ENCODE assay signal across 8 mouse cellular contexts in genomic region chr1:90206684-90207083, GRCm38 (mm10). TPM values are rescaled to one million over a fixed set of nuclear protein-coding genes. Genes with fewer than 3 reads are reported as not detected.
DNase-seq lines count a peak whose midpoint lies in the region; ATAC-seq lines count a peak whose summit lies in the region.

No protein-coding gene starts in this region.

- peak; percentile 22 for DNase-seq in kidney, adult 9 months
- DNase-seq in kidney, adult 8-10 months: no peak
- DNase-seq in fat pad, adult 2 months (ENCODE audit: extremely low read depth, low read depth, low spot score): peak; percentile 87
- DNase-seq in embryo, embryonic 10 days (ENCODE audit: low spot score): no peak
- DNase-seq in thymus, postnatal 14 days: no peak
- DNase-seq in thymus, postnatal 36 days: no peak

- peak overlapping the region; percentile 21; the same call in 1 of the 2 replicates for H3K9ac ChIP-seq in hindbrain, embryonic 15.5 days
- peak overlapping the region; percentile 39 for H3K9ac ChIP-seq in midbrain, embryonic 16.5 days (ENCODE audit: low read depth, low read length)

- WGBS in hindbrain, embryonic 15.5 days: 30% methylated on average over 3 of the region's 3 CpGs
- 23% methylated on average over 3 of the region's 3 CpGs for WGBS in midbrain, embryonic 16.5 days

- ATAC-seq in hindbrain, embryonic 15.5 days (ENCODE audit: low FRiP score, low read depth): no peak
- no peak for ATAC-seq in midbrain, embryonic 16.5 days

- no peak overlapping the region for H3K27ac ChIP-seq in hindbrain, embryonic 15.5 days (replicated peaks)
- 0 out of 2 replicates have a peak overlapping the region, but pooled peaks have one; percentile 25 for H3K27ac ChIP-seq in midbrain, embryonic 16.5 days (ENCODE audit: low read length)

- peaks cover 74% of the 10 kb centered on the region for H3K4me1 ChIP-seq in hindbrain, embryonic 15.5 days (replicated peaks)
- peaks cover 31% of the 10 kb centered on the region for H3K4me1 ChIP-seq in midbrain, embryonic 16.5 days (ENCODE audit: control insufficient read depth, insufficient read depth, low read length)

- H3K4me3 ChIP-seq in hindbrain, embryonic 15.5 days: peak overlapping the region; percentile 46
- H3K4me3 ChIP-seq in midbrain, embryonic 16.5 days (ENCODE audit: low read depth, low read length): peak overlapping the region; percentile 39

- peaks cover 8% of the 10 kb centered on the region for H3K27me3 ChIP-seq in hindbrain, embryonic 15.5 days
- peaks cover 9% of the 10 kb centered on the region for H3K27me3 ChIP-seq in midbrain, embryonic 16.5 days (ENCODE audit: control insufficient read depth, insufficient read depth, low read depth, low read length)

- peak overlapping the region; percentile 60 for H3K4me2 ChIP-seq in hindbrain, embryonic 15.5 days
- peak overlapping the region; percentile 55 for H3K4me2 ChIP-seq in midbrain, embryonic 16.5 days (ENCODE audit: low read length)

- H3K9me3 ChIP-seq in hindbrain, embryonic 15.5 days: no peaks in the 10 kb centered on the region
- no peaks in the 10 kb centered on the region for H3K9me3 ChIP-seq in midbrain, embryonic 16.5 days (replicated peaks; ENCODE audit: control insufficient read depth, low read length, poor library complexity, severe bottlenecking)

- no peaks in the 10 kb centered on the region for H3K36me3 ChIP-seq in hindbrain, embryonic 15.5 days
- H3K36me3 ChIP-seq in midbrain, embryonic 16.5 days (ENCODE audit: control insufficient read depth, insufficient read depth, low read length): no peaks in the 10 kb centered on the region

RNA-seq across cellular contexts. Expression of gene Ackr3, which starts 2.9 kb away (rescaled TPM):
- polyA plus RNA-seq in hindbrain, embryonic 15.5 days (2015; fragmentation: Nextera tagmentation; extraction: Ambion mirVana): 9.6 and 10.4 TPM in 2 replicates
- 10.4 and 10.9 TPM in 2 replicates for polyA plus RNA-seq in midbrain, embryonic 16.5 days (2015; fragmentation: Nextera tagmentation; extraction: Ambion mirVana)

RNA-seq across cellular contexts. Expression of gene Iqca, which starts 53.5 kb away (rescaled TPM):
- 0.92 and 1.4 TPM in 2 replicates for polyA plus RNA-seq in hindbrain, embryonic 15.5 days (2015; fragmentation: Nextera tagmentation; extraction: Ambion mirVana)
- 0.62 and 0.85 TPM in 2 replicates for polyA plus RNA-seq in midbrain, embryonic 16.5 days (2015; fragmentation: Nextera tagmentation; extraction: Ambion mirVana)

Comparison
In these comparisons a context has a peak if more than half of its experiments do, and no peak if none do; other contexts are left out.
1. DNase-seq: peak in kidney, adult 9 months (single experiment) and fat pad, adult 2 months (single experiment); none in kidney, adult 8-10 months (0 of 2), embryo, embryonic 10 days (single experiment), thymus, postnatal 14 days (single experiment) and thymus, postnatal 36 days (0 of 2).